Mouse (Mus musculus) kidney, embryonic 14.5 days (tissue): Measurements from ENCODE around the gene Eefsec. TPM values are rescaled to one million over a fixed set of nuclear protein-coding genes. Genes with fewer than 3 reads are reported as not detected.

Experiments
- ATAC-seq: fragments of 200-750 bp; cut with Nextera tagmentation; 2 replicates; pipeline ENCODE4 v1.8.0; 2017; ENCODE audit warnings: moderate number of reproducible peaks, mild to moderate bottlenecking, moderate TSS enrichment, moderate library complexity; ENCODE audit not compliant: low FRiP score, low TSS enrichment
- H3K27ac ChIP-seq: fragments of 300-500 bp; sonication (generic); 2 replicates; pipeline ENCODE4 v1.5.1; 2014; ENCODE audit warnings: low read depth, mild to moderate bottlenecking, low read length, moderate library complexity, mixed read lengths
- H3K27me3 ChIP-seq: fragments of 300-500 bp; sonication (generic); 2 replicates; pipeline ENCODE4 v1.6.1; 2014; ENCODE audit warnings: mild to moderate bottlenecking, low read length; ENCODE audit not compliant: control insufficient read depth, insufficient read depth
- H3K36me3 ChIP-seq: fragments of 300-500 bp; sonication (generic); 2 replicates; pipeline ENCODE4 v1.6.1; 2014; ENCODE audit warnings: low read length, mixed read lengths; ENCODE audit not compliant: control insufficient read depth, insufficient read depth
- H3K4me1 ChIP-seq: fragments of 300-500 bp; sonication (generic); 2 replicates; pipeline ENCODE4 v1.6.1; 2014; ENCODE audit warnings: low read length, mixed read lengths; ENCODE audit not compliant: control insufficient read depth, insufficient read depth
- H3K4me2 ChIP-seq: fragments of 300-500 bp; sonication (generic); replicated peaks from 2 replicates; pipeline ENCODE4 v1.6.1; 2014; ENCODE audit warnings: low read depth, mild to moderate bottlenecking, low read length
- H3K4me3 ChIP-seq: fragments of 300-500 bp; sonication (generic); 2 replicates; pipeline ENCODE4 v1.5.1; 2014; ENCODE audit warnings: mild to moderate bottlenecking, low read length
- H3K9ac ChIP-seq: fragments of 300-500 bp; sonication (generic); 2 replicates; pipeline ENCODE4 v1.6.1; 2014; ENCODE audit warnings: low read depth, mild to moderate bottlenecking, low read length, moderate library complexity
- H3K9me3 ChIP-seq: fragments of 300-500 bp; sonication (generic); 2 replicates; pipeline ENCODE4 v1.6.1; 2016; ENCODE audit warnings: low read length; ENCODE audit not compliant: control insufficient read depth
- WGBS: fragments of 180-500 bp; shearing (Covaris S2); extraction: QIAGEN DNeasy Blood & Tissue Kit; methylation state at CpG from one replicate; pipeline ENCODE4 v1.1.7; 2014; 5-methylcytosine and 5-hydroxymethylcytosine counted together
- polyA plus RNA-seq: library from polyadenylated mRNA; unstranded; fragments of >200 nt; fragmentation: Nextera tagmentation; extraction: Ambion mirVana; gene quantifications from 2 replicates; pipeline ENCODE4 v1.2.1, GENCODE M21; 2014

Gene Eefsec
- polyA plus RNA-seq, 1 experiment from 2014 or later, result 49.3 TPM

DNA sequence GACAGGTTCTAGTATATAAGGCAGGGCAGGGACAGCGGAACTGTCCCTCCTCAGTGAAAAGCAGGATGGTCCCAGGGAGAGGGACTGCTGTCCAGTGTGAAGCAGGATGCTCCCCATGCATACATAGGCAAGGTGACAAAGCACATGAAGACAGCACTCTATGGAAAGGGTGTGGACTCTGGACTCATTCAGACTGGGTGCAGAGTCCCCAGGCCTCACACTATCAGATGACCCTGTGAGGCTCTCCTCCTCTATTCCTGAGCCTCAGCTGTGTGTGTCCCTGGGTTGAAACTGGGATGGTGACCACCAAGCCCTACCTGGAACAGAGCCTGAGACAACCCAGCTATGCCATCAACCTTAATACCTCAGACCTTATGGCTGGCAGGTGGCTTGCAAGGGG, 194.9 kb downstream of the Eefsec start:
- 94% methylated on average over 1 of the region's 1 CpGs for WGBS
- Histone ChIP-seq H3K36me3 (no peaks in the 10 kb centered on the region; the same call in 1 of the 2 replicates), H3K9ac (no peak overlapping the region), H3K4me1 (no peaks in the 10 kb centered on the region), H3K9me3 (no peaks in the 10 kb centered on the region), H3K4me2 (no peak overlapping the region), H3K4me3 (no peak overlapping the region), H3K27me3 (no peaks in the 10 kb centered on the region), H3K27ac (no peak overlapping the region)
- ATAC-seq, result no peak

GRCm38 (mm10) chr6:88249231-88249630, 197.1 kb downstream of the Eefsec start:
- Histone ChIP-seq H3K9me3 (no peaks in the 10 kb centered on the region), H3K36me3 (no peaks in the 10 kb centered on the region; the same call in 1 of the 2 replicates), H3K27ac (no peak overlapping the region), H3K9ac (no peak overlapping the region), H3K27me3 (no peaks in the 10 kb centered on the region), H3K4me1 (no peaks in the 10 kb centered on the region), H3K4me2 (no peak overlapping the region), H3K4me3 (no peak overlapping the region)
- WGBS, result 89% methylated on average over 1 of the region's 1 CpGs
- no peak for ATAC-seq

DNA sequence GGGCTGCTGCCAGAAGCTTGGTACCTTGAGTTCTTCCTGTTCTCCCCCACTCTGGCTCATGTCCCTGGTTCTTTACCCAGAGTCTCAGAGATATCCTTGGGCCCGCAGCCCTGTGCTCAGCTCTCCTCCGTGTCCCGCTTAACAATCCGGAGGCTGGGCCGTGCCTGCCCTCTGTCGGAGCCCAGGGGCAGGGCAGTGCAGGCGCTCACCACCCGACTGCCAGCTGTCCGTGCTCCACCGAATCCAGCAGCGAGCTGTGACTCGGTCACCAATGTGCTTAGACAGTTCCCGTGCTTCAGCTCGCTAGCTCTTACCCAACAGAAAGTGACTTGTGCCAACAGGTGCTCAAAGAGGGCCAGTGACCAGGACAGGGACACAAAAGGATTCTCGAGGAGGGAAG, 203.7 kb downstream of the Eefsec start:
- Histone ChIP-seq H3K27me3 (no peaks in the 10 kb centered on the region), H3K4me1 (no peaks in the 10 kb centered on the region), H3K4me2 (no peak overlapping the region), H3K27ac (no peak overlapping the region), H3K9me3 (no peaks in the 10 kb centered on the region), H3K36me3 (no peaks in the 10 kb centered on the region), H3K9ac (no peak overlapping the region), H3K4me3 (no peak overlapping the region)
- peak; percentile 85 for ATAC-seq
- WGBS, result 2% methylated on average over 15 of the region's 15 CpGs

DNA sequence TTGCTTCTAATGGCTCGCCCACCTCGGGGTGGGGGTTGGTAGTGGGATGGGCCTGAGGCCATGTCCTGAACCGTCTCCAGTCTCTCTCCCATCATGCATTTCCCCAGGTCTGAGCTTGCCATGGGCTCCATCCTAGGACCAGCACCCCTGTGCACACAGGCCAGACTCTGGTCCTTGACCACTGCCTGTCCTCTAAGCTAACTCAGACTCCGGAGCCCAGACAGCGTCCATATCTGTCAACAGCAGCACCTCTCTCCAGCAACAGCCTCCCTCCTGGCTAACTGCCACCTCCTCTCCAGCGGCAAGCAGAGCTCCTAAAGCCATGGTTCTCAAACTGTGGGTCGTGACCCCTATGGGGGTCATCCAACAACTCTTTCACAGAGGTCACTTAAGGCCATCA, 209.8 kb downstream of the Eefsec start:
- WGBS, result 19% methylated on average over 7 of the region's 7 CpGs
- H3K4me2 ChIP-seq, result no peak overlapping the region
- no peak for ATAC-seq
- peaks cover 8% of the 10 kb centered on the region for H3K4me1 ChIP-seq
- H3K4me3 ChIP-seq, result no peak overlapping the region
- no peak overlapping the region for H3K9ac ChIP-seq
- H3K9me3 ChIP-seq, result no peaks in the 10 kb centered on the region
- H3K27me3 ChIP-seq, result peaks cover 12% of the 10 kb centered on the region
- H3K36me3 ChIP-seq, result no peaks in the 10 kb centered on the region
- no peak overlapping the region for H3K27ac ChIP-seq

GRCm38 (mm10) chr6:88235983-88236382, 210.4 kb downstream of the Eefsec start:
- Histone ChIP-seq H3K9me3 (no peaks in the 10 kb centered on the region), H3K4me2 (peak overlapping the region; percentile 17), H3K36me3 (no peaks in the 10 kb centered on the region), H3K27ac (no peak overlapping the region), H3K4me1 (peaks cover 8% of the 10 kb centered on the region), H3K9ac (no peak overlapping the region), H3K4me3 (no peak overlapping the region; the same call in 1 of the 2 replicates), H3K27me3 (peaks cover 12% of the 10 kb centered on the region)
- WGBS, result 1% methylated on average over 16 of the region's 17 CpGs
- ATAC-seq, result no peak

GRCm38 (mm10) chr6:88235461-88235860, 210.9 kb downstream of the Eefsec start:
- ATAC-seq, result no peak

DNA sequence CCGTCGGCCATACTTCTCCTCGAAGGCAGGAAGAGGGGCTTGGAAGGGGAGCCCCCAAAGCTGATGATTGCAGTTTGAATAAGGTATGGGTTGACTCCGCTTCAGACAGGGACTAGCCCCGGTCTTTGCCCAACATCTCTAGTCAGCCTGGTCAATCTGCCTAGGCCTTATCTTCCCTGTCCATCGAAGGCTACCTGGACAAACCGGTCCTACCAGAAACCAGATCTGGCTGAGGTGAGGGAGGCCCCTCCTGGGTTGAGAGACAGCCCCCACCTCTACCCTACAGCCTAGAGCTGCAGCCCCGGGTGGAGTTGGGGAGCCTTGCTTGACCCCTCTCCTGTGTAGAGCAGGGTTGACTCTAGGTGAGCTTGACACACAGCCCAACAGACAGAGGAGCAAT, 212.3 kb downstream of the Eefsec start:
- Histone ChIP-seq H3K4me1 (peaks cover 11% of the 10 kb centered on the region), H3K4me2 (no peak overlapping the region)

More at GRCm38 (mm10) chr6:88235461-88235860, 210.9 kb downstream of the Eefsec start:
- H3K9me3 ChIP-seq, result no peaks in the 10 kb centered on the region
- H3K27me3 ChIP-seq, result peaks cover 12% of the 10 kb centered on the region
- H3K36me3 ChIP-seq, result no peaks in the 10 kb centered on the region
- no peak overlapping the region for H3K27ac ChIP-seq
- WGBS, result 25% methylated on average over 8 of the region's 8 CpGs
- H3K4me2 ChIP-seq, result no peak overlapping the region
- no peak overlapping the region for H3K4me3 ChIP-seq
- H3K9ac ChIP-seq, result no peak overlapping the region
- peaks cover 8% of the 10 kb centered on the region for H3K4me1 ChIP-seq

GRCm38 (mm10) chr6:88232221-88232620, 214.1 kb downstream of the Eefsec start:
- no peak overlapping the region for H3K4me2 ChIP-seq
- H3K4me1 ChIP-seq, result peaks cover 12% of the 10 kb centered on the region
- no peaks in the 10 kb centered on the region for H3K9me3 ChIP-seq
- 44% methylated on average over 6 of the region's 6 CpGs for WGBS
- H3K27ac ChIP-seq, result no peak overlapping the region
- no peak overlapping the region for H3K9ac ChIP-seq
- H3K27me3 ChIP-seq, result peaks cover 12% of the 10 kb centered on the region
- ATAC-seq, result no peak
- no peaks in the 10 kb centered on the region for H3K36me3 ChIP-seq
- H3K4me3 ChIP-seq, result no peak overlapping the region

More for the DNA sequence above, 212.3 kb downstream of the Eefsec start:
- Histone ChIP-seq H3K36me3 (no peaks in the 10 kb centered on the region), H3K27ac (peak overlapping the region; percentile 6; the same call in 1 of the 2 replicates), H3K9me3 (no peaks in the 10 kb centered on the region), H3K4me3 (no peak overlapping the region), H3K9ac (no peak overlapping the region), H3K27me3 (peaks cover 12% of the 10 kb centered on the region)
- peak; percentile 37 for ATAC-seq
- WGBS, result 75% methylated on average over 8 of the region's 8 CpGs

GRCm38 (mm10) chr6:88231821-88232220, 214.5 kb downstream of the Eefsec start:
- Histone ChIP-seq H3K4me3 (no peak overlapping the region), H3K36me3 (no peaks in the 10 kb centered on the region), H3K4me2 (no peak overlapping the region), H3K9me3 (no peaks in the 10 kb centered on the region), H3K27me3 (peaks cover 12% of the 10 kb centered on the region), H3K9ac (no peak overlapping the region), H3K27ac (no peak overlapping the region), H3K4me1 (peaks cover 12% of the 10 kb centered on the region)
- 61% methylated on average over 7 of the region's 7 CpGs for WGBS
- no peak for ATAC-seq
